Mouse (Mus musculus): ENCODE measurements around the gene Haao. TPM values are rescaled to one million over a fixed set of nuclear protein-coding genes. Genes with fewer than 3 reads are reported as not detected.
A peak's percentile ranks its signal among the peaks of the same experiment; 100 is the strongest.

The Haao gene
- polyA plus RNA-seq, 1 experiment from 2014 or later = 0.27 TPM

- H3K9me3 ChIP-seq (replicated peaks) = no peaks in the 10 kb centered on the region
- H3K27me3 ChIP-seq (ENCODE audit: low read depth, poor library complexity, severe bottlenecking) = no peaks in the 10 kb centered on the region
- no peak overlapping the region for H3K4me3 ChIP-seq
- H3K36me3 ChIP-seq = no peaks in the 10 kb centered on the region
- no peak overlapping the region for H3K27ac ChIP-seq (replicated peaks)
- H3K4me1 ChIP-seq = peaks cover 16% of the 10 kb centered on the region; the same call in 1 of the 2 replicates
- 79% methylated on average over 8 of the region's 8 CpGs for whole genome bisulfite sequencing
- no peak for DNase-seq (ENCODE audit: low spot score)
Observed at GRCm38 (mm10) chr17:83819503-83819902, 28.3 kb downstream of the Haao start.

- 90% methylated on average over 7 of the region's 7 CpGs for WGBS
- Histone ChIP-seq H3K27ac (replicated peaks) (no peak overlapping the region), H3K4me1 (peaks cover 16% of the 10 kb centered on the region; the same call in 1 of the 2 replicates), H3K27me3 (ENCODE audit: low read depth, poor library complexity, severe bottlenecking) (no peaks in the 10 kb centered on the region), H3K4me3 (no peak overlapping the region), H3K9me3 (replicated peaks) (no peaks in the 10 kb centered on the region), H3K36me3 (no peaks in the 10 kb centered on the region)
- DNase-seq (ENCODE audit: low spot score) = no peak
Observed at GRCm38 (mm10) chr17:83816996-83817395, 30.8 kb downstream of the Haao start.

GRCm38 (mm10) chr17:83813050-83813449 is 34.7 kb downstream of the Haao start:
- no peak for DNase-seq (ENCODE audit: low spot score)
- Histone ChIP-seq H3K4me3 (no peak overlapping the region), H3K9me3 (replicated peaks) (no peaks in the 10 kb centered on the region), H3K4me1 (no peaks in the 10 kb centered on the region), H3K27ac (replicated peaks) (no peak overlapping the region), H3K27me3 (ENCODE audit: low read depth, poor library complexity, severe bottlenecking) (no peaks in the 10 kb centered on the region), H3K36me3 (no peaks in the 10 kb centered on the region)
- WGBS = 94% methylated on average over 4 of the region's 4 CpGs

- DNase-seq (ENCODE audit: low spot score) = no peak
- H3K36me3 ChIP-seq = no peaks in the 10 kb centered on the region
- no peaks in the 10 kb centered on the region for H3K4me1 ChIP-seq
- no peaks in the 10 kb centered on the region for H3K27me3 ChIP-seq (ENCODE audit: low read depth, poor library complexity, severe bottlenecking)
- 95% methylated on average over 17 of the region's 17 CpGs for WGBS
- no peaks in the 10 kb centered on the region for H3K9me3 ChIP-seq (replicated peaks)
- H3K27ac ChIP-seq (replicated peaks) = no peak overlapping the region
- H3K4me3 ChIP-seq = no peak overlapping the region
Observed at GRCm38 (mm10) chr17:83812200-83812944, 35.4 kb downstream of the Haao start.

GRCm38 (mm10) chr17:83810285-83810684 is 37.5 kb downstream of the Haao start:
- H3K36me3 ChIP-seq = no peaks in the 10 kb centered on the region
- no peak for DNase-seq (ENCODE audit: low spot score)
- no peaks in the 10 kb centered on the region for H3K27me3 ChIP-seq (ENCODE audit: low read depth, poor library complexity, severe bottlenecking)
- H3K4me1 ChIP-seq = no peaks in the 10 kb centered on the region
- 94% methylated on average over 5 of the region's 5 CpGs for WGBS
- H3K9me3 ChIP-seq (replicated peaks) = no peaks in the 10 kb centered on the region
- H3K4me3 ChIP-seq = no peak overlapping the region
- no peak overlapping the region for H3K27ac ChIP-seq (replicated peaks)

- Histone ChIP-seq H3K27ac (replicated peaks) (no peak overlapping the region), H3K9me3 (replicated peaks) (no peaks in the 10 kb centered on the region), H3K4me1 (peaks cover 4% of the 10 kb centered on the region; the same call in 1 of the 2 replicates), H3K4me3 (no peak overlapping the region), H3K36me3 (0 out of 2 replicates have a peak, but pooled peaks cover 5% of the 10 kb centered on the region), H3K27me3 (ENCODE audit: low read depth, poor library complexity, severe bottlenecking) (no peaks in the 10 kb centered on the region)
- DNase-seq (ENCODE audit: low spot score) = no peak
- 92% methylated on average over 17 of the region's 17 CpGs for WGBS
Observed at GRCm38 (mm10) chr17:83809197-83809829, 38.5 kb downstream of the Haao start.

- DNase-seq (ENCODE audit: low spot score) = no peak
- WGBS = 89% methylated on average over 12 of the region's 12 CpGs
- Histone ChIP-seq H3K4me3 (no peak overlapping the region), H3K9me3 (replicated peaks) (no peaks in the 10 kb centered on the region), H3K36me3 (0 out of 2 replicates have a peak, but pooled peaks cover 5% of the 10 kb centered on the region), H3K27ac (replicated peaks) (no peak overlapping the region), H3K27me3 (ENCODE audit: low read depth, poor library complexity, severe bottlenecking) (no peaks in the 10 kb centered on the region), H3K4me1 (peaks cover 10% of the 10 kb centered on the region)
Observed at GRCm38 (mm10) chr17:83808476-83809098, 39.2 kb downstream of the Haao start.

GRCm38 (mm10) chr17:83807778-83808398 is 39.9 kb downstream of the Haao start:
- H3K9me3 ChIP-seq (replicated peaks) = no peaks in the 10 kb centered on the region
- no peak overlapping the region for H3K27ac ChIP-seq (replicated peaks)
- H3K4me3 ChIP-seq = no peak overlapping the region
- 74% methylated on average over 11 of the region's 11 CpGs for WGBS
- peak; percentile 55 for DNase-seq (ENCODE audit: low spot score)
- peaks cover 10% of the 10 kb centered on the region for H3K4me1 ChIP-seq
- no peaks in the 10 kb centered on the region for H3K27me3 ChIP-seq (ENCODE audit: low read depth, poor library complexity, severe bottlenecking)
- 0 out of 2 replicates have a peak, but pooled peaks cover 5% of the 10 kb centered on the region for H3K36me3 ChIP-seq

GRCm38 (mm10) chr17:83807345-83807744 is 40.4 kb downstream of the Haao start:
- no peak for DNase-seq (ENCODE audit: low spot score)
- Histone ChIP-seq H3K4me3 (no peak overlapping the region), H3K9me3 (replicated peaks) (no peaks in the 10 kb centered on the region), H3K4me1 (peaks cover 10% of the 10 kb centered on the region), H3K27ac (replicated peaks) (no peak overlapping the region), H3K36me3 (0 out of 2 replicates have a peak, but pooled peaks cover 5% of the 10 kb centered on the region), H3K27me3 (ENCODE audit: low read depth, poor library complexity, severe bottlenecking) (no peaks in the 10 kb centered on the region)
- 82% methylated on average over 7 of the region's 7 CpGs for WGBS

GRCm38 (mm10) chr17:83805078-83805477 is 42.7 kb downstream of the Haao start:
- DNase-seq (ENCODE audit: low spot score) = no peak
- Histone ChIP-seq H3K9me3 (replicated peaks) (no peaks in the 10 kb centered on the region), H3K27me3 (ENCODE audit: low read depth, poor library complexity, severe bottlenecking) (no peaks in the 10 kb centered on the region), H3K36me3 (0 out of 2 replicates have a peak, but pooled peaks cover 5% of the 10 kb centered on the region), H3K27ac (replicated peaks) (no peak overlapping the region), H3K4me3 (no peak overlapping the region), H3K4me1 (peaks cover 10% of the 10 kb centered on the region)
- WGBS = 96% methylated on average over 9 of the region's 9 CpGs

- Histone ChIP-seq H3K36me3 (0 out of 2 replicates have a peak, but pooled peaks cover 5% of the 10 kb centered on the region), H3K4me1 (peaks cover 10% of the 10 kb centered on the region), H3K27ac (replicated peaks) (no peak overlapping the region), H3K4me3 (no peak overlapping the region), H3K9me3 (replicated peaks) (no peaks in the 10 kb centered on the region), H3K27me3 (ENCODE audit: low read depth, poor library complexity, severe bottlenecking) (no peaks in the 10 kb centered on the region)
- no peak for DNase-seq (ENCODE audit: low spot score)
- WGBS = 75% methylated on average over 9 of the region's 9 CpGs
Observed at GRCm38 (mm10) chr17:83803987-83804386, 43.8 kb downstream of the Haao start.

GRCm38 (mm10) chr17:83799506-83800050 is 48.2 kb downstream of the Haao start:
- H3K4me3 ChIP-seq = no peak overlapping the region
- H3K9me3 ChIP-seq (replicated peaks) = no peaks in the 10 kb centered on the region
- peaks cover 9% of the 10 kb centered on the region for H3K4me1 ChIP-seq
- no peak overlapping the region for H3K27ac ChIP-seq (replicated peaks)
- H3K27me3 ChIP-seq (ENCODE audit: low read depth, poor library complexity, severe bottlenecking) = no peaks in the 10 kb centered on the region
- H3K36me3 ChIP-seq = 0 out of 2 replicates have a peak, but pooled peaks cover 2% of the 10 kb centered on the region
- DNase-seq (ENCODE audit: low spot score) = no peak
- WGBS = 92% methylated on average over 11 of the region's 11 CpGs

All from midbrain, embryonic 10.5 days (tissue).